Mouse (Mus musculus) megakaryocyte, embryonic 14.5 days (primary cell): Measurements from ENCODE around the gene Pja2.

Source experiments
- FLI1 ChIP-seq: IDR thresholded peaks from 2 replicates; pipeline ENCODE4 v1.6.1; 2012; ENCODE audit warnings: low read length, inconsistent platforms, mixed read lengths
- GATA1 ChIP-seq: IDR thresholded peaks from 3 replicates; pipeline ENCODE4 v1.6.1; 2012; ENCODE audit warnings: mixed read lengths, low read length, inconsistent platforms, borderline replicate concordance

GRCm38 (mm10) chr17:64286836-64287235, 44.9 kb downstream of the Pja2 start:
- no peak for TF ChIP-seq GATA1
- no peak for TF ChIP-seq FLI1
